Mouse (Mus musculus) G1E (cell line): Measurements from ENCODE around the gene Prkcd. TPM values are rescaled to one million over a fixed set of nuclear protein-coding genes. Genes with fewer than 3 reads are reported as not detected.

Source experiments
- ATAC-seq: 2 replicates; pipeline ENCODE4 v1.8.0; 2016; ENCODE audit warnings: mild to moderate bottlenecking; ENCODE audit not compliant: insufficient number of reproducible peaks, poor library complexity, low FRiP score, severe bottlenecking; ENCODE audit errors: extremely low read depth
- DNase-seq: peaks from one replicate; pipeline ENCODE4 v3.0.0; 2012; ENCODE audit warnings: low spot score
- H3K27me3 ChIP-seq: 2 replicates; pipeline ENCODE4 v1.6.1; 2012; ENCODE audit warnings: mild to moderate bottlenecking, low read length, inconsistent platforms; ENCODE audit not compliant: insufficient read depth
- H3K36me3 ChIP-seq: replicated peaks from 2 replicates; pipeline ENCODE3; 2012; ENCODE audit warnings: mild to moderate bottlenecking, inconsistent platforms
- H3K4me1 ChIP-seq: 2 replicates; pipeline ENCODE4 v1.6.1; 2012; ENCODE audit warnings: low read depth, low read length, inconsistent platforms, mixed read lengths; ENCODE audit not compliant: insufficient read depth
- H3K4me3 ChIP-seq: 2 replicates; pipeline ENCODE4 v1.5.1; 2012; ENCODE audit warnings: low read depth, mild to moderate bottlenecking, inconsistent platforms, low read length, moderate library complexity, mixed read lengths
- H3K9me3 ChIP-seq: replicated peaks from 2 replicates; pipeline ENCODE4 v1.6.1; 2012; ENCODE audit warnings: inconsistent platforms
- CTCF ChIP-seq: IDR thresholded peaks from 2 replicates; pipeline ENCODE4 v1.5.1; 2012; ENCODE audit warnings: low read depth, low read length, inconsistent platforms, mixed read lengths
- GATA1 ChIP-seq: IDR thresholded peaks from 2 replicates; pipeline ENCODE4 v1.6.1; 2012; ENCODE audit warnings: borderline replicate concordance, low read length, inconsistent platforms, mixed read lengths
- GATA2 ChIP-seq: IDR thresholded peaks from 2 replicates; pipeline ENCODE4 v1.6.1; 2012; ENCODE audit warnings: low read depth, low read length, inconsistent platforms, borderline replicate concordance
- POLR2AphosphoS5 ChIP-seq: IDR thresholded peaks from 2 replicates; pipeline ENCODE4 v1.6.1; 2012; ENCODE audit warnings: low read depth, low read length, inconsistent platforms; ENCODE audit not compliant: insufficient replicate concordance
- TAL1 ChIP-seq: conservative IDR thresholded peaks from 2 replicates; pipeline ENCODE4 v1.6.1; 2012; ENCODE audit warnings: low read depth, low read length, inconsistent platforms, mixed read lengths
- polyA plus RNA-seq: library from polyadenylated mRNA; stranded (reverse); fragments of >175 nt; gene quantifications from 2 replicates; pipeline ENCODE4 v1.2.3, GENCODE M21; 2012
- total RNA-seq, 2 experiments: library from RNA; stranded (forward) in 1 of 2; stranded (reverse) in 1 of 2; fragments of 200-1000 nt in 1 of 2; fragments of >200 nt in 1 of 2; fragmentation: Nextera tagmentation in 1 of 2; gene quantifications; 2 replicates each; pipeline ENCODE4 v1.2.3; 2014 to 2017

Gene Prkcd
- total and polyA plus RNA-seq, 3 experiments, result 37.0 to 138 (median 43.9) TPM

GRCm38 (mm10) chr14:30636499-30636898 lies 10.5 kb upstream of the Prkcd start:
- Histone ChIP-seq H3K9me3 (no peaks in the 10 kb centered on the region), H3K36me3 (no peaks in the 10 kb centered on the region), H3K4me1 (peaks cover 11% of the 10 kb centered on the region), H3K4me3 (no peak overlapping the region), H3K27me3 (peaks cover 81% of the 10 kb centered on the region)
- DNase-seq (no peak), ATAC-seq (no peak)
- TF ChIP-seq POLR2AphosphoS5, result no peak
- TF ChIP-seq GATA1, result no peak
- no peak for TF ChIP-seq TAL1
- no peak for TF ChIP-seq GATA2
- no peak for TF ChIP-seq CTCF

DNA sequence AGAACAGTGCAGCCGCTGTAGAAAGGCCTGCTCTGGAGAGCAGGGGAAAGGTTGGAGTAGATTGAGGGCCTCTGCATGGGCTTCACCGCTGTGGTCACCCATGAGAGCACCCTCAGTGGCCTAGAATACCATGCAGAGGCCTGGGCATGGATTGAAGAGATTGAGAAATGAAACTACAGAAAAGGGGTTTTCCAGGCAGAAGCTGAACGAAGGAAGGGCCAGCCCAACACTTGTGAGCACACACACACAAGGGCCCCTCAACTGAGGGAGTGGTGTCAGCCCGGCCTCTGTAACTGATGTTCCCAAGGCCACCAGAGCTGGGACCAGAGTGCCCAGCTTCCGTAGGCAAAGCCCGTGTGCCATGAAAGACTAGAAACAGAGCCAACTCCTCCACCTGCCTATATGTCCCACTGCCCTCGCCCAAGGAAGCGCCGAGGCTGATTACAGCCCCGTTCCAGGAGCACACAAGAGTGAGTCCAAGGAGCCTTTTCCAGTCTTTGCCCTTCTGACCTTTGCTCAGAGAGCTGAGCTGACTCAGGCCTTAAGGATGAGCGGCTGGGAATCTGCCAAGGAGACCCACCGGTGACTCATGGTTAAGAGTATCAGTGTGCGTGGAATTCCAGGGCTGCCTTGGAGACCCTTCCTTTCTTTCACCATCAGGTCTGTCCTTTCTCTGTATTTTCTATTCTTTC lies 9.4 kb upstream of the Prkcd start:
- TF ChIP-seq TAL1 (no peak), CTCF (no peak), GATA1 (no peak), GATA2 (no peak), POLR2AphosphoS5 (no peak)
- Histone ChIP-seq H3K27me3 (peaks cover 81% of the 10 kb centered on the region), H3K4me3 (no peak overlapping the region), H3K4me1 (peaks cover 21% of the 10 kb centered on the region), H3K36me3 (no peaks in the 10 kb centered on the region), H3K9me3 (no peaks in the 10 kb centered on the region)
- no peak for ATAC-seq
- DNase-seq, result no peak

DNA sequence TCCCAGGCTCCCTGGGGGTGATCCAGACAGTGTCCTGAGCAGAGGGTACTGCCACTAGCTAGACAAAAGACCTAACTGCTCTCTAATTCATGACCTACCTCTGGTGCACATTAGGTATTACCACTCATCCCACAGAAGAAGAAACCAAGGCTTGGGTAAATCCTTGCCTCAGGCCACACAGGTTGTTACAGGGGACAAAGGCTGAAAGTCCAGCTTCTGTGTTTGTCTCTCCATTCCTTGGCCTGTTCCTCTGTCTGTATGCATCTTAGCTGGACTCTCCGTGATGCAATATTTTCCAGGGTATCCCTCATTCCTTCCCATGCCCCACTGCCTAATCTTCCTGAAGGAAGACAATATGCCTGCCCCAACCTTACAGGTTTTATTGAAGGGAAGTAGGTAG lies 8.4 kb upstream of the Prkcd start:
- TF ChIP-seq GATA2, result no peak
- TF ChIP-seq GATA1, result no peak
- TF ChIP-seq CTCF, result no peak
- TF ChIP-seq POLR2AphosphoS5, result no peak
- TF ChIP-seq TAL1, result no peak
- H3K36me3 ChIP-seq, result no peaks in the 10 kb centered on the region
- ATAC-seq (no peak), DNase-seq (no peak)
- H3K4me3 ChIP-seq, result no peak overlapping the region
- no peaks in the 10 kb centered on the region for H3K9me3 ChIP-seq
- peaks cover 30% of the 10 kb centered on the region for H3K4me1 ChIP-seq
- peaks cover 85% of the 10 kb centered on the region for H3K27me3 ChIP-seq

GRCm38 (mm10) chr14:30633708-30634107 lies 7.7 kb upstream of the Prkcd start:
- no peak overlapping the region for H3K4me3 ChIP-seq
- H3K36me3 ChIP-seq, result no peaks in the 10 kb centered on the region
- TF ChIP-seq CTCF (no peak), GATA1 (no peak), TAL1 (no peak), GATA2 (no peak), POLR2AphosphoS5 (no peak)
- ATAC-seq (no peak), DNase-seq (no peak)
- no peaks in the 10 kb centered on the region for H3K9me3 ChIP-seq
- H3K4me1 ChIP-seq, result peaks cover 37% of the 10 kb centered on the region
- H3K27me3 ChIP-seq, result peaks cover 87% of the 10 kb centered on the region

DNA sequence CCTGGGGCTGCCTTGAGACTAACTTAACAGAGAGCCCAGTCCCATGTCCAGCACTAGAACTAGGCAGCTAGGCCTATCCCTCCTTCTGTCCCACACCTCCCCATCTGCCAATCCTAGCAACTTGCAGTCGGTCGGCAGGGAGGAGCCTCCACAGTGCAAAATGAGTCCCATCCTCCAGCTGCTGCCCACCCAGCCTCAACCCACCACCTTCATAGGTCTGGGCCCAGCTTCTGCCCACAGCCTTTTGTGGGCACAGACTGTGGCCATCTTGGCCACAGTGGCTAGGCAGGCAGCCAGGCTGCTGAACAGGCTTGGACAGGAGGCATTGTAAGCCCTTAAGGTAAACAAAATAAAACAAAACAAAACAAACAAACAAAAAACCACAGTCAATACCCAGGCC lies 5.8 kb upstream of the Prkcd start:
- H3K4me3 ChIP-seq, result no peak overlapping the region
- TF ChIP-seq GATA2, result no peak
- no peak for TF ChIP-seq TAL1
- TF ChIP-seq CTCF, result no peak
- TF ChIP-seq GATA1, result no peak
- TF ChIP-seq POLR2AphosphoS5, result no peak
- DNase-seq (no peak), ATAC-seq (no peak)
- peaks cover 75% of the 10 kb centered on the region for H3K27me3 ChIP-seq
- H3K4me1 ChIP-seq, result peaks cover 51% of the 10 kb centered on the region
- no peaks in the 10 kb centered on the region for H3K9me3 ChIP-seq
- H3K36me3 ChIP-seq, result no peaks in the 10 kb centered on the region

GRCm38 (mm10) chr14:30630811-30631576 lies 5.0 kb upstream of the Prkcd start:
- Histone ChIP-seq H3K4me3 (no peak overlapping the region), H3K4me1 (peaks cover 59% of the 10 kb centered on the region), H3K9me3 (no peaks in the 10 kb centered on the region), H3K27me3 (peaks cover 70% of the 10 kb centered on the region), H3K36me3 (no peaks in the 10 kb centered on the region)
- TF ChIP-seq GATA2, result no peak
- TF ChIP-seq CTCF, result no peak
- TF ChIP-seq TAL1, result no peak
- TF ChIP-seq GATA1, result no peak
- no peak for TF ChIP-seq POLR2AphosphoS5
- peak; percentile 54; the same call in 1 of the 2 replicates for ATAC-seq
- DNase-seq, result no peak
